Mouse (Mus musculus) hindbrain, embryonic 11.5 days (tissue): ENCODE results near the gene Ube2e3. TPM values are rescaled to one million over a fixed set of nuclear protein-coding genes. Genes with fewer than 3 reads are reported as not detected.

Experiments
- ATAC-seq: fragments of 200-750 bp; cut with Nextera tagmentation; 2 replicates; pipeline ENCODE4 v1.8.0; 2017; ENCODE audit warnings: mild to moderate bottlenecking, moderate TSS enrichment, moderate library complexity; ENCODE audit not compliant: low FRiP score
- DNase-seq: peaks from one replicate; pipeline ENCODE4 v3.0.0-alpha.2; 2015; ENCODE audit warnings: low spot score
- H3K27ac ChIP-seq: fragments of 300-500 bp; sonication (generic); 2 replicates; pipeline ENCODE4 v1.5.1; 2014; ENCODE audit warnings: mild to moderate bottlenecking, low read depth, low read length
- H3K27me3 ChIP-seq: fragments of 300-500 bp; sonication (generic); 2 replicates; pipeline ENCODE4 v1.6.1; 2014; ENCODE audit warnings: mild to moderate bottlenecking, low read length, moderate library complexity, mixed read lengths; ENCODE audit not compliant: control insufficient read depth, insufficient read depth
- H3K36me3 ChIP-seq: fragments of 300-500 bp; sonication (generic); 2 replicates; pipeline ENCODE4 v1.6.1; 2014; ENCODE audit warnings: mild to moderate bottlenecking, low read length, moderate library complexity, mixed read lengths; ENCODE audit not compliant: control insufficient read depth, insufficient read depth
- H3K4me1 ChIP-seq: fragments of 300-500 bp; sonication (generic); replicated peaks from 2 replicates; pipeline ENCODE4 v1.6.1; 2014; ENCODE audit warnings: low read length, mixed read lengths; ENCODE audit not compliant: control insufficient read depth, insufficient read depth
- H3K4me2 ChIP-seq: fragments of 300-500 bp; sonication (generic); replicated peaks from 2 replicates; pipeline ENCODE4 v1.6.1; 2014; ENCODE audit warnings: mild to moderate bottlenecking, low read depth, low read length
- H3K4me3 ChIP-seq: fragments of 300-500 bp; sonication (generic); 2 replicates; pipeline ENCODE4 v1.5.1; 2014; ENCODE audit warnings: low read depth, low read length
- H3K9ac ChIP-seq: fragments of 300-500 bp; sonication (generic); 2 replicates; pipeline ENCODE4 v1.6.1; 2014; ENCODE audit warnings: low read depth, low read length
- H3K9me3 ChIP-seq: fragments of 300-500 bp; sonication (generic); 2 replicates; pipeline ENCODE4 v1.6.1; 2016; ENCODE audit warnings: low read length; ENCODE audit not compliant: control insufficient read depth
- WGBS: fragments of 180-500 bp; shearing (Covaris S2); extraction: QIAGEN DNeasy Blood & Tissue Kit; methylation state at CpG from one replicate; pipeline ENCODE4 v1.1.7; 2014; 5-methylcytosine and 5-hydroxymethylcytosine counted together
- polyA plus RNA-seq: library from polyadenylated mRNA; unstranded; fragments of >200 nt; fragmentation: Nextera tagmentation; extraction: Ambion mirVana; gene quantifications from 2 replicates; pipeline ENCODE4 v1.2.1, GENCODE M21; 2014

Gene Ube2e3
- polyA plus RNA-seq, 1 experiment from 2014 or later: 291 TPM

- H3K4me3 ChIP-seq: peak overlapping the region; percentile 79
- peak overlapping the region; percentile 62 for H3K9ac ChIP-seq
- peak overlapping the region; percentile 54 for H3K4me2 ChIP-seq
- H3K36me3 ChIP-seq: no peaks in the 10 kb centered on the region
- DNase-seq (peak; percentile 59), ATAC-seq (no peak)
- no peaks in the 10 kb centered on the region for H3K27me3 ChIP-seq
- 35% methylated on average over 8 of the region's 8 CpGs for WGBS
- H3K9me3 ChIP-seq: no peaks in the 10 kb centered on the region
- H3K4me1 ChIP-seq: peaks cover 3% of the 10 kb centered on the region; the same call in 1 of the 2 replicates
- peak overlapping the region; percentile 54 for H3K27ac ChIP-seq
Observed at GRCm38 (mm10) chr2:78871971-78872860, 4.3 kb downstream of the Ube2e3 start.

GRCm38 (mm10) chr2:78873946-78874345 lies 6.0 kb downstream of the Ube2e3 start:
- H3K4me2 ChIP-seq: peak overlapping the region; percentile 19; the same call in 1 of the 2 replicates
- H3K27me3 ChIP-seq: no peaks in the 10 kb centered on the region
- WGBS: 69% methylated on average over 2 of the region's 2 CpGs
- H3K4me3 ChIP-seq: no peak overlapping the region
- no peak for ATAC-seq
- no peaks in the 10 kb centered on the region for H3K9me3 ChIP-seq
- DNase-seq: no peak
- H3K36me3 ChIP-seq: no peaks in the 10 kb centered on the region
- H3K9ac ChIP-seq: no peak overlapping the region
- peaks cover 3% of the 10 kb centered on the region; the same call in 1 of the 2 replicates for H3K4me1 ChIP-seq
- H3K27ac ChIP-seq: no peak overlapping the region

GRCm38 (mm10) chr2:78876002-78876401 lies 8.1 kb downstream of the Ube2e3 start:
- H3K27me3 ChIP-seq: no peaks in the 10 kb centered on the region
- no peak for DNase-seq
- ATAC-seq: no peak
- no peak overlapping the region for H3K4me3 ChIP-seq
- no peak overlapping the region for H3K27ac ChIP-seq
- no peaks in the 10 kb centered on the region for H3K36me3 ChIP-seq
- no peak overlapping the region for H3K9ac ChIP-seq
- H3K4me2 ChIP-seq: no peak overlapping the region
- peaks cover 3% of the 10 kb centered on the region; the same call in 1 of the 2 replicates for H3K4me1 ChIP-seq
- no peaks in the 10 kb centered on the region for H3K9me3 ChIP-seq

- H3K9me3 ChIP-seq: no peaks in the 10 kb centered on the region
- no peaks in the 10 kb centered on the region for H3K36me3 ChIP-seq
- no peak overlapping the region for H3K9ac ChIP-seq
- H3K27me3 ChIP-seq: no peaks in the 10 kb centered on the region
- no peak overlapping the region for H3K4me2 ChIP-seq
- no peaks in the 10 kb centered on the region for H3K4me1 ChIP-seq
- WGBS: 62% methylated on average over 1 of the region's 1 CpGs
- H3K27ac ChIP-seq: no peak overlapping the region
- DNase-seq: no peak
- ATAC-seq: no peak
- H3K4me3 ChIP-seq: no peak overlapping the region
Observed at GRCm38 (mm10) chr2:78882068-78882467, 14.1 kb downstream of the Ube2e3 start.

GRCm38 (mm10) chr2:78882743-78883433 lies 15.0 kb downstream of the Ube2e3 start:
- WGBS: 90% methylated on average over 3 of the region's 3 CpGs
- Histone ChIP-seq H3K4me1 (no peaks in the 10 kb centered on the region), H3K9ac (no peak overlapping the region), H3K36me3 (no peaks in the 10 kb centered on the region), H3K9me3 (no peaks in the 10 kb centered on the region), H3K4me2 (no peak overlapping the region), H3K27ac (no peak overlapping the region), H3K4me3 (no peak overlapping the region), H3K27me3 (no peaks in the 10 kb centered on the region)
- no peak for DNase-seq
- ATAC-seq: no peak

GRCm38 (mm10) chr2:78886446-78886845 lies 18.5 kb downstream of the Ube2e3 start:
- Histone ChIP-seq H3K27ac (no peak overlapping the region), H3K4me1 (no peaks in the 10 kb centered on the region), H3K9ac (no peak overlapping the region), H3K9me3 (no peaks in the 10 kb centered on the region), H3K36me3 (no peaks in the 10 kb centered on the region), H3K4me2 (no peak overlapping the region), H3K4me3 (no peak overlapping the region), H3K27me3 (no peaks in the 10 kb centered on the region)
- ATAC-seq: no peak
- whole genome bisulfite sequencing: 83% methylated on average over 2 of the region's 2 CpGs
- no peak for DNase-seq

GRCm38 (mm10) chr2:78888190-78888589 lies 20.3 kb downstream of the Ube2e3 start:
- Histone ChIP-seq H3K4me3 (no peak overlapping the region), H3K4me2 (no peak overlapping the region), H3K9ac (no peak overlapping the region), H3K27ac (no peak overlapping the region), H3K9me3 (no peaks in the 10 kb centered on the region), H3K4me1 (no peaks in the 10 kb centered on the region), H3K36me3 (no peaks in the 10 kb centered on the region), H3K27me3 (no peaks in the 10 kb centered on the region)
- no peak; the same call in 1 of the 2 replicates for ATAC-seq
- 58% methylated on average over 3 of the region's 3 CpGs for WGBS
- peak; percentile 22 for DNase-seq

GRCm38 (mm10) chr2:78895216-78895615 lies 27.3 kb downstream of the Ube2e3 start:
- no peaks in the 10 kb centered on the region for H3K4me1 ChIP-seq
- H3K4me3 ChIP-seq: no peak overlapping the region
- no peaks in the 10 kb centered on the region for H3K27me3 ChIP-seq
- H3K9ac ChIP-seq: no peak overlapping the region
- no peaks in the 10 kb centered on the region for H3K9me3 ChIP-seq
- no peaks in the 10 kb centered on the region for H3K36me3 ChIP-seq
- no peak overlapping the region for H3K4me2 ChIP-seq
- no peak overlapping the region for H3K27ac ChIP-seq
- WGBS: 92% methylated on average over 2 of the region's 2 CpGs
- ATAC-seq: no peak
- no peak for DNase-seq
